Mouse (Mus musculus) frontal cortex, postnatal 10 days (tissue): ENCODE results near the gene Dok5.

Source experiments
- DNase-seq, 2 experiments: peaks; one replicate each; pipeline ENCODE4 v3.0.0; 2022; ENCODE audit warnings: low spot score in 2 of 2, mixed read lengths in 1 of 2

Gene Dok5

GRCm38 (mm10) chr2:170731632-170732561 lies at the start of gene Dok5:
Dok5 (plus strand) TSS chr2:170731807.
- DNase-seq = peak; percentile 83 to 87

- DNase-seq = no peak
Measured at GRCm38 (mm10) chr2:170683385-170683784, 48.2 kb upstream of the Dok5 start.

GRCm38 (mm10) chr2:170695071-170695936 lies 36.3 kb upstream of the Dok5 start:
- DNase-seq = no peak

- no peak for DNase-seq
Measured at GRCm38 (mm10) chr2:170695937-170696510, 35.6 kb upstream of the Dok5 start.

GRCm38 (mm10) chr2:170700471-170700870 lies 31.1 kb upstream of the Dok5 start:
- no peak for DNase-seq

- DNase-seq = no peak
Measured at GRCm38 (mm10) chr2:170706488-170706887, 25.1 kb upstream of the Dok5 start.

- no peak for DNase-seq
Measured at GRCm38 (mm10) chr2:170707672-170708071, 23.9 kb upstream of the Dok5 start.

- no peak for DNase-seq
Measured at GRCm38 (mm10) chr2:170708901-170709300, 22.7 kb upstream of the Dok5 start.

- no peak for DNase-seq
Measured at GRCm38 (mm10) chr2:170712658-170713285, 18.8 kb upstream of the Dok5 start.

GRCm38 (mm10) chr2:170720386-170720785 lies 11.2 kb upstream of the Dok5 start:
- no peak for DNase-seq

GRCm38 (mm10) chr2:170724136-170724535 lies 7.5 kb upstream of the Dok5 start:
- no peak for DNase-seq

- DNase-seq = no peak
Measured at GRCm38 (mm10) chr2:170724716-170725115, 6.9 kb upstream of the Dok5 start.

- no peak for DNase-seq
Measured at GRCm38 (mm10) chr2:170725796-170726195, 5.8 kb upstream of the Dok5 start.

- peak in 1 of 2 experiments; percentile 41 for DNase-seq
Measured at GRCm38 (mm10) chr2:170726996-170727710, 4.5 kb upstream of the Dok5 start.

GRCm38 (mm10) chr2:170728864-170729263 lies 2.7 kb upstream of the Dok5 start:
- DNase-seq = no peak

GRCm38 (mm10) chr2:170729661-170730060 lies 1.9 kb upstream of the Dok5 start:
- DNase-seq = no peak

- no peak for DNase-seq
Measured at GRCm38 (mm10) chr2:170730136-170730535, 1.5 kb upstream of the Dok5 start.

GRCm38 (mm10) chr2:170730781-170731180 lies 826 bp upstream of the Dok5 start:
- DNase-seq = no peak

- no peak for DNase-seq
Measured at GRCm38 (mm10) chr2:170731205-170731604, 402 bp upstream of the Dok5 start.

- DNase-seq = no peak
Measured at GRCm38 (mm10) chr2:170733671-170734070, 2.1 kb downstream of the Dok5 start.

- no peak for DNase-seq
Measured at GRCm38 (mm10) chr2:170734446-170734845, 2.8 kb downstream of the Dok5 start.
